8 mouse cellular contexts compared by ENCODE assay signal in the genomic region with DNA sequence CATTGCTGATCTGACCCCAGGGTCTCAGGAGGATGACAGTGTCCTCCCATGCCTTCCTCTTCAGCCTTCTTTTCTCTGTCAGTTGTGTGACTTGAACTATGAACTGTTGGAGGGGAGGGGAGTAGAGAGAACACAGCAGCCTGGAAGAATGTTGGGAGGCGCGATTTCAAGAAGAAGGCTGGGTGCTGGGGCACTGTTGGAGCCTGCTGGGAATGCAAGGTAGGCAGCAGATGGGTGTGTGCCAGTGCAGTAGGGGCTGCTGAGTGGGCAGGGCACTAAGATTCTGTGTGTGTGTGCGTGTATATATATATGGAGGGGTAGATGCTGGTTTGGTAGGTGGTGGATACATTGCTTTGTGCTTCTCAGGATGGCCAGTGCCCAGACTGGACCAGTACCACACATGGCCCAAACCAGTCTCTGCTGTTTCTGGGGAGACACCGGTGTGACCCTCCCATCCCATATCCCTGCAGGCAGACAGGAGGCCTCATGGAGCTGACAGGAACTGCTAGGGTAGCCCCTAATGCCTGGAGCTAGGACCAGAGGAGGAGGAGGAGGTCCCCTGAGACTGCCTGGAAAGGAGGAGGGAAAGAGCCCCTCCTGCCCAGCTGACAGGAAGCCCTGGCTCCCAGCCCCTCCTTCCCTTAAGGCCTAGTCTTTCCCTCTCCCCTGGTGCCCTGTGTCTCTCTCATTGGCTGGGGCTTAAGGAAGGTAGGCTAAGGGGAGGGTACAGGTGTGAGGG. TPM values are rescaled to one million over a fixed set of nuclear protein-coding genes. Genes with fewer than 3 reads are reported as not detected.
A peak's percentile ranks its signal among the peaks of the same experiment; 100 is the strongest.
DNase-seq lines count a peak whose midpoint lies in the region; ATAC-seq lines count a peak whose summit lies in the region.

No protein-coding gene starts in this region.

- DNase-seq in lung, postnatal 25 days (ENCODE audit: low spot score) = no peak
- peak; percentile 61 to 75 for DNase-seq in kidney, postnatal 4 days
- no peak for DNase-seq in urinary bladder, postnatal 36 days (ENCODE audit: low spot score in 2 of 2)
- no peak for DNase-seq in Muller cell, postnatal 12 days (ENCODE audit: inconsistent ontology term)
- no peak for DNase-seq in gastrocnemius, adult 8-10 months (ENCODE audit: low spot score in 2 of 2)

- peaks cover 79% of the 10 kb centered on the region for H3K4me1 ChIP-seq in lung, embryonic 16.5 days (replicated peaks; ENCODE audit: control insufficient read depth, insufficient read depth, low read length)
- H3K4me1 ChIP-seq in embryonic facial prominence, embryonic 13.5 days = peaks cover 87% of the 10 kb centered on the region
- peaks cover 57 to 76% of the 10 kb centered on the region in 2 experiments for H3K4me1 ChIP-seq in heart, embryonic 14.5 days (ENCODE audit: control insufficient read depth in 2 of 2, insufficient read depth in 2 of 2, low read length in 2 of 2)

- no peaks in the 10 kb centered on the region for H3K27me3 ChIP-seq in lung, embryonic 16.5 days (ENCODE audit: control insufficient read depth, insufficient read depth, low read depth, low read length)
- no peaks in the 10 kb centered on the region for H3K27me3 ChIP-seq in embryonic facial prominence, embryonic 13.5 days
- H3K27me3 ChIP-seq in heart, embryonic 14.5 days (ENCODE audit: control insufficient read depth, insufficient read depth, low read length) = no peaks in the 10 kb centered on the region

- peak overlapping the region; percentile 18 for H3K4me2 ChIP-seq in lung, embryonic 16.5 days (ENCODE audit: low read depth, low read length)
- peak overlapping the region; percentile 94 for H3K4me2 ChIP-seq in embryonic facial prominence, embryonic 13.5 days
- peak overlapping the region; percentile 36 for H3K4me2 ChIP-seq in heart, embryonic 14.5 days (ENCODE audit: low read length)

- 0 out of 2 replicates have a peak, but pooled peaks cover 2% of the 10 kb centered on the region for H3K36me3 ChIP-seq in lung, embryonic 16.5 days (ENCODE audit: control insufficient read depth, insufficient read depth, low read length)
- H3K36me3 ChIP-seq in embryonic facial prominence, embryonic 13.5 days = no peaks in the 10 kb centered on the region
- H3K36me3 ChIP-seq in heart, embryonic 14.5 days (ENCODE audit: control insufficient read depth, insufficient read depth, low read length) = peaks cover 16% of the 10 kb centered on the region; the same call in 1 of the 2 replicates

- no peaks in the 10 kb centered on the region for H3K9me3 ChIP-seq in lung, embryonic 16.5 days (ENCODE audit: control insufficient read depth, low read length)
- no peaks in the 10 kb centered on the region for H3K9me3 ChIP-seq in embryonic facial prominence, embryonic 13.5 days
- H3K9me3 ChIP-seq in heart, embryonic 14.5 days (ENCODE audit: control insufficient read depth, low read length) = no peaks in the 10 kb centered on the region

- peak; percentile 2; the same call in 1 of the 2 replicates for ATAC-seq in lung, embryonic 16.5 days (ENCODE audit: low read depth)
- ATAC-seq in embryonic facial prominence, embryonic 13.5 days (ENCODE audit: insufficient number of reproducible peaks, insufficient read depth, low FRiP score, low TSS enrichment, low read depth) = no peak
- ATAC-seq in heart, embryonic 14.5 days (ENCODE audit: insufficient number of reproducible peaks, insufficient read depth, low FRiP score, low read depth) = 0 out of 2 replicates have a peak, but pooled peaks have one; percentile 7

- no peak overlapping the region for H3K4me3 ChIP-seq in lung, embryonic 16.5 days (ENCODE audit: low read length)
- H3K4me3 ChIP-seq in embryonic facial prominence, embryonic 13.5 days = peak overlapping the region; percentile 91; the same call in 1 of the 2 replicates
- no peak overlapping the region for H3K4me3 ChIP-seq in heart, embryonic 14.5 days (ENCODE audit: control insufficient read depth in 1 of 2, insufficient read depth in 1 of 2, low read depth in 1 of 2, low read length in 2 of 2)

- peak overlapping the region; percentile 43 for H3K9ac ChIP-seq in lung, embryonic 16.5 days (ENCODE audit: low read length)
- H3K9ac ChIP-seq in embryonic facial prominence, embryonic 13.5 days = peak overlapping the region; percentile 61
- H3K9ac ChIP-seq in heart, embryonic 14.5 days (ENCODE audit: low read length) = peak overlapping the region; percentile 3

- 40% methylated on average over 4 of the region's 4 CpGs for WGBS in lung, embryonic 16.5 days
- WGBS in embryonic facial prominence, embryonic 13.5 days = 36% methylated on average over 4 of the region's 4 CpGs
- WGBS in heart, embryonic 14.5 days = 40% methylated on average over 4 of the region's 4 CpGs

- peak overlapping the region; percentile 85 for H3K27ac ChIP-seq in lung, embryonic 16.5 days (ENCODE audit: low read length)
- peak overlapping the region; percentile 71 for H3K27ac ChIP-seq in embryonic facial prominence, embryonic 13.5 days
- peak overlapping the region; percentile 56 to 97 for H3K27ac ChIP-seq in heart, embryonic 14.5 days (replicated peaks in 1 of 2; ENCODE audit: control insufficient read depth in 1 of 2, insufficient read depth in 1 of 2, low read depth in 2 of 2, low read length in 2 of 2)

RNA-seq across cellular contexts. Expression of gene Ahdc1, which starts 5.8 kb away (rescaled TPM):
- polyA plus RNA-seq in lung, embryonic 16.5 days (2015; fragmentation: Nextera tagmentation; extraction: Ambion mirVana) = 8.0 and 8.2 TPM in 2 replicates
- 12.8 and 14.3 TPM in 2 replicates for polyA plus RNA-seq in embryonic facial prominence, embryonic 13.5 days (2015; fragmentation: Nextera tagmentation; extraction: Ambion mirVana)
- polyA plus RNA-seq in heart, embryonic 14.5 days (2014; fragmentation: Nextera tagmentation; extraction: Ambion mirVana) = 7.1 and 9.0 TPM in 2 replicates
- 10 to 100 TPM; 26.3 to 32.9 (median 28.9) TPM for total RNA-seq in gastrocnemius, adult 8-10 months (2022)

RNA-seq across cellular contexts. Expression of gene Fgr, which starts 43.0 kb away (rescaled TPM):
- 0.79 and 1.2 TPM in 2 replicates for polyA plus RNA-seq in lung, embryonic 16.5 days (2015; fragmentation: Nextera tagmentation; extraction: Ambion mirVana)
- 0.10 and 0.28 TPM in 2 replicates for polyA plus RNA-seq in embryonic facial prominence, embryonic 13.5 days (2015; fragmentation: Nextera tagmentation; extraction: Ambion mirVana)
- 0.18 and 0.74 TPM in 2 replicates for polyA plus RNA-seq in heart, embryonic 14.5 days (2014; fragmentation: Nextera tagmentation; extraction: Ambion mirVana)
- total RNA-seq in gastrocnemius, adult 8-10 months (2022) = not detected

Comparison
In these comparisons a context has a peak if more than half of its experiments do, and no peak if none do; other contexts are left out.
1. H3K4me2 ChIP-seq: peak in every context shown above with its lines; median percentile 94 in embryonic facial prominence, embryonic 13.5 days; 36 in heart, embryonic 14.5 days; 18 in lung, embryonic 16.5 days.
2. H3K9ac ChIP-seq: peak in every context shown above with its lines; median percentile 61 in embryonic facial prominence, embryonic 13.5 days; 43 in lung, embryonic 16.5 days; 3 in heart, embryonic 14.5 days.
3. DNase-seq: peak in kidney, postnatal 4 days (2 of 2); none in lung, postnatal 25 days (single experiment), urinary bladder, postnatal 36 days (0 of 2), Muller cell, postnatal 12 days (single experiment) and gastrocnemius, adult 8-10 months (0 of 2).
4. Peak in every context shown above with its lines, with median percentiles within 50 percentile points of each other: H3K27ac ChIP-seq.